Mouse (Mus musculus) mouse trophoblast stem cell (cell line): ENCODE data around the gene Vgf.

Source experiments
- in situ Hi-C, 2 experiments: fragments of 300-500 bp; cut with MseI, MboI; formaldehyde crosslinking; loops; 2 replicates in 1 of 2; 3 replicates in 1 of 2; pipeline ENCODE4 v1.15.1; 2025

The Vgf gene

GRCm38 (mm10) chr5:137026092-137026491, at the start of gene Vgf:
Gene Vgf, plus strand, starts transcription at chr5:137026392.
- in situ Hi-C loops: loop anchor here in 1 of 2 experiments (10.0 kb wide), 1 partner anchor 79 kb away; no protein-coding TSS in a partner anchor

GRCm38 (mm10) chr5:136977769-136978168, 48.4 kb upstream of the Vgf start:
- in situ Hi-C loops: no loop called here

- in situ Hi-C loops: no loop called here
These were observed 46.4 kb upstream of the Vgf start for GRCm38 (mm10) chr5:136979762-136980161.

GRCm38 (mm10) chr5:136980974-136981373, 45.2 kb upstream of the Vgf start:
- in situ Hi-C loops: no loop called here

GRCm38 (mm10) chr5:136982338-136982930, 43.8 kb upstream of the Vgf start:
- in situ Hi-C loops: no loop called here

GRCm38 (mm10) chr5:136984828-136985227, 41.4 kb upstream of the Vgf start:
- in situ Hi-C loops: no loop called here

- in situ Hi-C loops: no loop called here
These were observed 39.5 kb upstream of the Vgf start, which contains the start of gene Plod3 for GRCm38 (mm10) chr5:136986695-136987137. Gene Plod3, plus strand, starts transcription at chr5:136987019.

- in situ Hi-C loops: no loop called here
These were observed 38.9 kb upstream of the Vgf start for GRCm38 (mm10) chr5:136987138-136987933.

- in situ Hi-C loops: no loop called here
These were observed 38.3 kb upstream of the Vgf start, which contains the start of gene Znhit1 for GRCm38 (mm10) chr5:136987934-136988271. Gene Znhit1, minus strand, starts transcription at chr5:136988021.

- in situ Hi-C loops: no loop called here
These were observed 37.8 kb upstream of the Vgf start for GRCm38 (mm10) chr5:136988420-136988819.

GRCm38 (mm10) chr5:136989801-136990200, 36.4 kb upstream of the Vgf start:
- in situ Hi-C loops: no loop called here

GRCm38 (mm10) chr5:136999449-136999848, 26.7 kb upstream of the Vgf start:
- in situ Hi-C loops: no loop called here

- in situ Hi-C loops: no loop called here
These were observed 25.6 kb upstream of the Vgf start for GRCm38 (mm10) chr5:137000612-137001011.

GRCm38 (mm10) chr5:137007276-137007675, 18.9 kb upstream of the Vgf start:
- in situ Hi-C loops: no loop called here

GRCm38 (mm10) chr5:137009988-137010387, 16.2 kb upstream of the Vgf start:
- in situ Hi-C loops: loop anchor here in 1 of 2 experiments (5.0 kb wide), 1 partner anchor 97 kb away; no protein-coding TSS in a partner anchor

GRCm38 (mm10) chr5:137012401-137012950, 13.7 kb upstream of the Vgf start:
- in situ Hi-C loops: loop anchor here in 1 of 2 experiments (5.0 kb wide), 1 partner anchor 95 kb away; no protein-coding TSS in a partner anchor

GRCm38 (mm10) chr5:137015913-137016312, 10.3 kb upstream of the Vgf start:
- in situ Hi-C loops: no loop called here

GRCm38 (mm10) chr5:137024318-137024717, 1.9 kb upstream of the Vgf start:
- in situ Hi-C loops: loop anchor here in 1 of 2 experiments (10.0 kb wide), 1 partner anchor 80 kb away; no protein-coding TSS in a partner anchor

GRCm38 (mm10) chr5:137025132-137025531, 1.1 kb upstream of the Vgf start:
- in situ Hi-C loops: loop anchor here in 1 of 2 experiments (10.0 kb wide), 1 partner anchor 80 kb away; no protein-coding TSS in a partner anchor

GRCm38 (mm10) chr5:137028561-137029272, 2.5 kb downstream of the Vgf start:
- in situ Hi-C loops: loop anchor here in 1 of 2 experiments (10.0 kb wide), 1 partner anchor 76 kb away; no protein-coding TSS in a partner anchor

GRCm38 (mm10) chr5:137029273-137029585, 3.0 kb downstream of the Vgf start:
- in situ Hi-C loops: loop anchor here in 1 of 2 experiments (10.0 kb wide), 1 partner anchor 76 kb away; no protein-coding TSS in a partner anchor
